Mouse (Mus musculus) ES-E14 (cell line): ENCODE data around the gene Ctnna3.

Experiments
- MAFK ChIP-seq: IDR thresholded peaks from 2 replicates; pipeline ENCODE4 v1.6.1; 2014; ENCODE audit warnings: mild to moderate bottlenecking, low read depth, low read length, inconsistent platforms; ENCODE audit not compliant: insufficient read depth
- ZC3H11A ChIP-seq: IDR thresholded peaks from 2 replicates; pipeline ENCODE4 v1.6.1; 2012; ENCODE audit warnings: low read depth, mild to moderate bottlenecking, inconsistent platforms, low read length, borderline replicate concordance
- ZNF384 ChIP-seq: IDR thresholded peaks from 2 replicates; pipeline ENCODE4 v1.6.1; 2012; ENCODE audit warnings: low read depth, low read length, inconsistent platforms

DNA sequence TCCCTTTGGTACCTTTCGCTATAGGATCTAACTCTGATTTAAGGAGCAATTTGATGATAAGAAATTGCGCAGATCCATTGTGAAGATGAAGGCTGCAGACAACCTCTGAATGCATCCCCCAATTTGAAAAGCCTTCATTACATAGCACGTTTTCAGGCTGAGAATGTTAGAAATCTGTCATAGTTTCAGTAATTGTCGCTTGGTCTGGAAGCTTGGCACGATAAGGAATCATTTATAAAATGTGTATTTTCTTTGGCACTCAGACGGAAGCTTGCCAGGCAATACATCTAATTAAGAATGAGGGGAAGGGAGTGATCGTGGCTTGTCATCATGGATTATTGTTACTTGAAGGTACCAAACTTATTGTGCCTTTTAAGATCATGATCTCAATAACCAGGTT, 1511.1 kb downstream of the Ctnna3 start:
- no peak for TF ChIP-seq ZNF384
- TF ChIP-seq ZC3H11A = no peak
- TF ChIP-seq MAFK = no peak
